Mouse (Mus musculus): ENCODE data around the gene Parp11.

Parp11 gene

DNA sequence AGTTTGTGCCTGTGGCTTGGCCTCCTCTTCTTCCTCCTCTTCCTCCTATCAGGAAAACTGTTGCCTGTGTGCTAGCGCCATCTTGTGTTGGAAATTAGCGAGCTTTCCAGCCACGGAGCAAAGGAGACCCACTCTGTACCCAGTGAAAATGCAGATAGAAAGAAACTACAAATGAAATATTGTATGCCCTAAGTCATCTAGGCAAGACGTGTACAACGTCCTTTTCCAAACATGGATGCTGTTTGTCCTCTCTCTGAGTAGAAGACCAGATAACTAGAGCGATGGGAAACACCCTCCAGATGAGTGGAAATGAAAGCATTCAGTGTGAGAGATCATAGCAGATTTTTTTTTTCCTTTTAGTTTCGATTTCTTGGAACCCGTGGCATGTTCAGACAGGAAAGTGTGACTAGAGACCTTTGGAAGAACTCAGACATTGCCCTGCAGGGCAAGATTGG lies at the start of gene Parp11:
TSS of gene Parp11 (plus strand) at position 405 of the 455 bp plus-strand sequence.
- peak; percentile 74 for DNase-seq

- no peak for DNase-seq
Observed at GRCm38 (mm10) chr6:127398073-127398472, 48.6 kb upstream of the Parp11 start.

- DNase-seq: no peak
Observed at GRCm38 (mm10) chr6:127401419-127401818, 45.2 kb upstream of the Parp11 start.

- peak; percentile 80 for DNase-seq
Observed at GRCm38 (mm10) chr6:127404070-127404810, 42.4 kb upstream of the Parp11 start.

DNA sequence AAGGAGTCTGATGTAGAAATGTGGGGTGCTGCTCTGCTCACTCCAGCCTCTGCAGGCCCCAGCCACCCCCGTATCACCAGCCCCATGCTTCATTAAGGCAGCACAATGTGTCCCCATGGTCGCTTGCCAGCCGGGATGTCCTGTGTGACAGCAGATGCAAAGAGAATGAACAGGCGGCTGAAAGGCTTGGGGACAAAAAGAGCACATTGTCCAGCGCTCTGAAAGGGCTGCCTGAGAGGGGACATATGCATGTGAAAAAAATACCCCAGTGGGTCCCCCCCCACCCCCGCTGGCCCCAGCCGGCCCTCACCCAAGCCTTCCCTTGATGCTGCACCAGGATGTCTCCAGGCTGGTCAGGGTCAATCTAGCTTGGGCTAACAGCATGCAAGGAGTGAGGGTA lies 41.0 kb upstream of the Parp11 start:
- peak; percentile 65 for DNase-seq

- DNase-seq: no peak
Observed at GRCm38 (mm10) chr6:127407742-127408141, 38.9 kb upstream of the Parp11 start.

- no peak for DNase-seq
Observed at GRCm38 (mm10) chr6:127417525-127418184, 29.0 kb upstream of the Parp11 start.

GRCm38 (mm10) chr6:127418322-127418721 lies 28.3 kb upstream of the Parp11 start:
- DNase-seq: no peak

DNA sequence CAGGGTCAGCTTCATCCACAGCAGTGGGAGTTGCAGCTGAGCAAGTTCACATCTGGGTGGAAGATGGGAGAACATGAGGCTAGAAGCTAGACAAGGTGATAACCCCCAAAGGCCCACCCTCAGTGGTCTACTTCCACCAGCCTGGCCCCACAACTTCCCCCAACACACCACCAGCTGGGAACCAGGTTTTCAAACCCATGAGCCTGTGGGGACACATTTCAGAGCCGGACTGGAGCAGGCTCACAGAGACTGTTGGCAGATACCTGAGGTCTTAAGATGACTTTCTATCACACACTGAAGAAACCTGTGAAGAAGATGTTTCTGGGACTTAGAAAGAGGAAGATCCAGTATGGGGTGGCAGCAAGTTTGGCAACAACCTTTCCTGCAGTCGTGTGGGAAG lies 26.5 kb upstream of the Parp11 start:
- no peak for DNase-seq

- DNase-seq: peak; percentile 40
Observed at GRCm38 (mm10) chr6:127425095-127425494, 21.5 kb upstream of the Parp11 start.

GRCm38 (mm10) chr6:127430716-127431115 lies 15.9 kb upstream of the Parp11 start:
- no peak for DNase-seq

DNA sequence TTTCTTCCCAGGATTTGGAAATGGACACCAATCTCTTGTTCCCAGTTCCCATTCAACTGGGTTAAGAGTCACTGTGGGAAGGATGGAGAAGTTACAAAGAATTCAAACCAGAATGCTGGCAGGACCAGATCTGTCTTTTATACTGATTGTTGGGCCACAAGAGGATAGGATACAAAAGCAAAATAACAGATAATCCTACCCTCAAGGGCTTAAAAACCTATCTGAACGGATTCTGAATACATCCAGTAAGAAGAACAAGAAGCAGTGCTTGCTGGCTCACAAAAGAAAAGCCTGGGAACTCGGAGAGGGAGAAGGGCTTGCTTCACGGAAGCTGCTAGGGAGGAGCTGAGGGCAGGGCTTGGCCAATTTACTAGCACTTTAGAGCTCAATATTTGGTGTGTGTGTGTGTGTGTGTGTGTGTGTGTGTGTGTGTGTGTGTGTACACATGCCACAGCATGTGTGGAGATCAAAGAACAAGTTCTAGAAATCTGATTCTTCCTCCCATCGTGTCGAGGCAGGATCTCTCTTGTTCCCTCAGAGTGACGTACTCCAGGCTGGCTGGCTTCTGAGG lies 15.4 kb upstream of the Parp11 start:
- DNase-seq: no peak

GRCm38 (mm10) chr6:127433886-127434647 lies 12.6 kb upstream of the Parp11 start:
- no peak for DNase-seq

- no peak for DNase-seq
Observed at GRCm38 (mm10) chr6:127434648-127434984, 12.0 kb upstream of the Parp11 start.

- DNase-seq: no peak
Observed at GRCm38 (mm10) chr6:127439063-127439462, 7.6 kb upstream of the Parp11 start.

DNA sequence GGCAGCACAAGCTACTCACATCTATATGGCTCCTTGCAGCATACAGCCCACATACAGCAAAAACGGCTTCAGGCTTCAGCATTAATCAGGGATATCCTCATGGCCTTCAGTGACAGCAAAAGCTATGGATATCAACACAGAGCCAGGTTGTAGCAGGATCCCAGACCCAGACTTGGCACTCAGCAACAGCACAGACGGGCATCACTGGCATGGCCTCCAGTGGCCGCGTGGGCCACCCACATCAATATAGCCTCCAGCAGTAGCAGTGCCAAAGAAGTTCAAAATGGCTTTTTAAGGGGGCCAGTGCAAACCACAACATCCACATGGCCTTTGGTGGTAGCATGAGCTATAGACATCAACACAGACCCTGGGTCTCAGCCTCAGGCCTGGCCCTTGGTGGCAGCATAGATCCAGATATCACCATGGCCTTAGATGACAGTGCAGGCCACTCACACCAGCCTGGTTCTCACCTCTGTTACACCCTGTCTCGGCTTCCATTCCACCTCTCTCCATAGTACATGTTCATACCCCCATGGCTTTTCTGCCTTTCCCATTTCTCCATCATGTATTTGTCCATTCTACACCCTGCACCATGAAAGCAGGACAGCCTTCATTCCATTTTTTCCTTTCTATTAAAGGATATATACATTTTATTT lies 7.0 kb upstream of the Parp11 start:
- no peak for DNase-seq

DNA sequence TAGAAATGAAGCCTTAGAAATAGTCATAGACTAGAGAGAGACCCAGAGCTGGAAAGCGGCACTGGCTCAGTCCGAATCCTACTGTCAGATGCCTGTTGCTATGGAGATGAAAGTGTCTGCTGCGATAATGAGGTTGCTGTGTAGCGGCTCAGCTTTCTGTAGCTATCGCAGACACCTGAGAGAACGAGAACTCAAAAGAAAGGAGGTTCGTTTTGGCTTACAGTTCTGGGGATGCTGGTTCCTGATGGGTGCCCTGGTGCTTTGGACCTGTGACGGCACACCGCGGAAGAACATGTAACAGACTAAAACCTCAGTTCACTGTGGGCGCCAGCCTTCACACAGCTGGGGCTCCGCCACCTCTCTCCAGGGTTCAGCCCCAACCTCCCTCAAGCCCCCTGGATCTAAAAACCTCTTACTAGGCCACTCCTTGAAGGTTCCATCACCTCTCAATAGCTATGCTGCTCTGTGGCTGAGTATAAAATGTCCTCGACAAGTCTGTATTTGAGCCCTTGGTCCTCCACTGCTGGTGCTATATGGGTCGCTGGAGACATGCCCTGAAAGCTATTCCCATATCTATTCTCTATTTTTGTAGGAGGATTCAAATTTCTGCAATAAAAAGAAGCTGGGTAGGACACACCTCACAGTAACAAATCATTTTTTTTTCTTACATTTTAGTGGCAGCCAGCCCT lies 6.1 kb upstream of the Parp11 start:
- peak; percentile 44 for DNase-seq

GRCm38 (mm10) chr6:127442584-127442983 lies 4.1 kb upstream of the Parp11 start:
- DNase-seq: no peak

- no peak for DNase-seq
Observed at GRCm38 (mm10) chr6:127443910-127444309, 2.7 kb upstream of the Parp11 start.

- no peak for DNase-seq
Observed at GRCm38 (mm10) chr6:127444466-127444865, 2.2 kb upstream of the Parp11 start.

GRCm38 (mm10) chr6:127447686-127448460 lies 1.2 kb downstream of the Parp11 start:
- DNase-seq: no peak

All from right cerebral cortex, postnatal 4 days (tissue).